Mouse (Mus musculus) cerebellum, adult 2 months (tissue): Measurements from ENCODE around the gene Fam198b.
A peak's percentile ranks its signal among the peaks of the same experiment; 100 is the strongest.

ENCODE experiments used
- CTCF ChIP-seq: fragments of 200-500 bp; IDR thresholded peaks from 2 replicates; pipeline ENCODE4 v1.5.1; 2011; ENCODE audit warnings: low read depth, mild to moderate bottlenecking, control low read depth, low read length, moderate library complexity, borderline replicate concordance; ENCODE audit not compliant: insufficient read depth
- POLR2A ChIP-seq: fragments of 200-500 bp; IDR thresholded peaks from 2 replicates; pipeline ENCODE4 v1.6.1; 2011; ENCODE audit warnings: low read length, control low read depth, borderline replicate concordance; ENCODE audit not compliant: insufficient read depth

DNA sequence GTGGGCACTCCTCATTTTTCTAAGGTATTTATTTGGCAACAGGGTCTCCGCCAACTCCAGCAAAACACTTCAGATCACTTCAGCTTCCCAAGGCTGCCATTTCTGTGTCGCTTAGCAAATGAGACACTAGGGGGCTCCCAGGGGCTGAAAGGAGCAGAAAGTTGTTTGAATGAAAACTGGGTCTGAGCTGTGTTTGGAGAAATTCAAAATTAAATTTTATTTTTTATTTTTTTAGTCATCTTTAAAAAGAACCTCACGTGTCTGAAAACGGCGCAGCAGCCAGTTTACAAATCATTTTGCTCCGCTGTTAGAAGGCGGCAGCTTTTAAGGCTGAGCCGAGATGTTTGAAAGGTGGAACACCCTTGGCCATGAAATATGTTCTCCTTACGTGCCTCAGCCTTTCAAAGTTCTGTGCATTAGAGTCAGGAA, 442 bp downstream of the Fam198b start:
- TF ChIP-seq CTCF: 0 out of 2 replicates have a peak, but pooled peaks have one; percentile 18
- no peak for TF ChIP-seq POLR2A
